Mouse (Mus musculus) midbrain, embryonic 12.5 days (tissue): Measurements from ENCODE around the gene Mpig6b. TPM values are rescaled to one million over a fixed set of nuclear protein-coding genes. Genes with fewer than 3 reads are reported as not detected.
A peak's percentile ranks its signal among the peaks of the same experiment; 100 is the strongest.

ENCODE experiments used
- ATAC-seq: fragments of 200-750 bp; cut with Nextera tagmentation; 2 replicates; pipeline ENCODE4 v1.8.0; 2017; ENCODE audit warnings: low read depth, moderate TSS enrichment, moderate library complexity; ENCODE audit not compliant: low FRiP score
- H3K27ac ChIP-seq: fragments of 300-500 bp; sonication (generic); replicated peaks from 2 replicates; pipeline ENCODE4 v1.5.1; 2016; ENCODE audit warnings: mild to moderate bottlenecking
- H3K27me3 ChIP-seq: fragments of 300-500 bp; sonication (generic); 2 replicates; pipeline ENCODE4 v1.6.1; 2016; ENCODE audit warnings: mild to moderate bottlenecking
- H3K36me3 ChIP-seq: fragments of 300-500 bp; sonication (generic); 2 replicates; pipeline ENCODE4 v1.6.1; 2016
- H3K4me1 ChIP-seq: fragments of 300-500 bp; sonication (generic); 2 replicates; pipeline ENCODE4 v1.6.1; 2016
- H3K4me2 ChIP-seq: fragments of 300-500 bp; sonication (generic); replicated peaks from 2 replicates; pipeline ENCODE4 v1.6.1; 2016; ENCODE audit warnings: mild to moderate bottlenecking, moderate library complexity
- H3K4me3 ChIP-seq: fragments of 300-500 bp; sonication (generic); 2 replicates; pipeline ENCODE4 v1.5.1; 2016; ENCODE audit warnings: mild to moderate bottlenecking
- H3K9ac ChIP-seq: fragments of 300-500 bp; sonication (generic); replicated peaks from 2 replicates; pipeline ENCODE4 v1.6.1; 2016; ENCODE audit warnings: mild to moderate bottlenecking, moderate library complexity
- H3K9me3 ChIP-seq: fragments of 300-500 bp; sonication (generic); 2 replicates; pipeline ENCODE4 v1.6.1; 2016; ENCODE audit warnings: mild to moderate bottlenecking
- WGBS: fragments of 180-500 bp; shearing (Covaris S2); methylation state at CpG from one replicate; pipeline ENCODE4 v1.1.7; 2016; 5-methylcytosine and 5-hydroxymethylcytosine counted together
- polyA plus RNA-seq: library from polyadenylated mRNA; unstranded; fragments of >200 nt; fragmentation: Nextera tagmentation; extraction: Ambion mirVana; gene quantifications from 2 replicates; pipeline ENCODE4 v1.2.1, GENCODE M21; 2016

Mpig6b gene
- polyA plus RNA-seq, 1 experiment from 2014 or later: 0.93 TPM

DNA sequence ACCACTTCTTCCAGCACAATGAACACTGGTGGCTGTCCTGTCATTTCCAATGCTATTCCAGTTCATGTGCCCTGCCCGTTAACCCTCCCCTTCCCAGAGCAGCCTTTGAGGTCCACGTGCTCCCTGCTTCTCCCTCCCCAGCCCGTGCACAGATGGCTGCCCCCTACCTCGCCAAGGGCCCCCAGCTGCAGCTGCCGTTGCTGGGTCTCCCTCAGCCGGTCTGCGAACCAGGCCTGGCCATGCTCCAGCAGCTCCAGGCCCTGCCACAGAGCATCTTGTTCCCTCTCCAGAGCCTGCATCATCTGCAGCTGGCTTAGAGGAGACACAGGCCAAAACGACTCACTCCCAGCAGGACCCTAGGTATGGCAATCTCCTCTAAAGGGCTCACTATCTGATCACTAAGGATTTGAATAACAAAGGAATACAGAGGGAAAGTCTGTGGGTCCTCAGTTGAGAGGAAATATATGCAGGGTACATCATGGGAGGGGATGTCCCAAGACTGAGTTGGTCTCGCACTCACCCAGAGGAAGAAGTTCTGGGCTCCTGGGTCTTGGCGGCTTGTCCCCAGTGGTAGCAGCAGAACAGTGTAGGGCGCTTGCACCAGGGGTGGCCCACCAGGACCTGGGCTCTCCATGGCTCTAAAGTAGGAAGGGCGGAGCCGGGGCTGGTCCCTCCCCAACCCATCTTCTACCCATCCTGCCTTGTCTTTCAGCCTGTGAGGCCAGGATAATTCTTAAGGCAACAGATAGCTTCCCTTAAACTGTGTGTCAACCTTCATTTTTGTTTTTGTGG, 38.5 kb downstream of the Mpig6b start, which contains the start of gene Sapcd1:
Gene Sapcd1, minus strand, starts transcription at position 740 of the 792 bp plus-strand sequence.
- Histone ChIP-seq H3K36me3 (no peaks in the 10 kb centered on the region), H3K4me2 (peak within 1 kb of the TSS; percentile 30), H3K9me3 (no peaks in the 10 kb centered on the region), H3K27me3 (no peaks in the 10 kb centered on the region; the same call in 1 of the 2 replicates), H3K4me3 (0 out of 2 replicates have a peak within 1 kb of the TSS, but pooled peaks have one; percentile 0), H3K27ac (peak within 1 kb of the TSS; percentile 58), H3K4me1 (peaks cover 30% of the 10 kb centered on the region), H3K9ac (no peak within 1 kb of the TSS)
- 29% methylated on average over 13 of the region's 13 CpGs for WGBS
- peak; percentile 76 for ATAC-seq

- Histone ChIP-seq H3K9me3 (no peaks in the 10 kb centered on the region), H3K36me3 (no peaks in the 10 kb centered on the region), H3K4me1 (peaks cover 36% of the 10 kb centered on the region), H3K4me3 (no peak overlapping the region), H3K9ac (no peak overlapping the region), H3K4me2 (no peak overlapping the region), H3K27ac (no peak overlapping the region), H3K27me3 (no peaks in the 10 kb centered on the region; the same call in 1 of the 2 replicates)
- ATAC-seq: no peak
- WGBS: 91% methylated on average over 5 of the region's 5 CpGs
Measured at GRCm38 (mm10) chr17:35026206-35026605, 39.8 kb downstream of the Mpig6b start.

GRCm38 (mm10) chr17:35024691-35025488, 41.1 kb downstream of the Mpig6b start:
- no peaks in the 10 kb centered on the region for H3K9me3 ChIP-seq
- no peak overlapping the region for H3K4me2 ChIP-seq
- ATAC-seq: no peak
- no peak overlapping the region for H3K4me3 ChIP-seq
- H3K4me1 ChIP-seq: peaks cover 34% of the 10 kb centered on the region
- WGBS: 74% methylated on average over 6 of the region's 10 CpGs
- no peaks in the 10 kb centered on the region for H3K27me3 ChIP-seq
- no peak overlapping the region for H3K9ac ChIP-seq
- H3K27ac ChIP-seq: no peak overlapping the region
- H3K36me3 ChIP-seq: no peaks in the 10 kb centered on the region

- no peak for ATAC-seq
- WGBS: 82% methylated on average over 12 of the region's 13 CpGs
- no peaks in the 10 kb centered on the region for H3K9me3 ChIP-seq
- H3K36me3 ChIP-seq: no peaks in the 10 kb centered on the region
- H3K27me3 ChIP-seq: no peaks in the 10 kb centered on the region
- no peak overlapping the region for H3K4me2 ChIP-seq
- H3K4me1 ChIP-seq: peaks cover 29% of the 10 kb centered on the region
- H3K4me3 ChIP-seq: no peak overlapping the region
- H3K9ac ChIP-seq: no peak overlapping the region
- no peak overlapping the region for H3K27ac ChIP-seq
Measured at GRCm38 (mm10) chr17:35024261-35024660, 41.7 kb downstream of the Mpig6b start.

DNA sequence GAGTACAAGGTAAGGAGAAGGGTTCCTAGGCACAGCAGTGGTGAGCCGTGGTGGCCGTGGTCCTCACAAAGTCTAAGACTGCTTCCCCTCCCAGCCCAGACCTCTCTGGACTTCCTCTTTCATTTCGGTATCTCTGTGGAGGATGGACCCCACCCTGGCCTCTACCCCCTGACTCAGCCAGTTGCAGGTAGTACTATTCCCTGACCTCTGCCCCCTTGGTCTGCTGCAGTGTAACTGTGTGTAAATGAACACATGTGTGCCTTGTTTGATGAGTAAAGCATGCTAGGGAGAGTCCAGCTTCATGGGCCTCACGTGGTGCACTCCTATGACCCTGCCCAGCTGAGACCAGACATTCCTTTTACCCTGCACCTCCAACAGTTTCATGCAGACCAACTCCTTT, 42.2 kb downstream of the Mpig6b start:
- no peaks in the 10 kb centered on the region for H3K9me3 ChIP-seq
- no peaks in the 10 kb centered on the region for H3K36me3 ChIP-seq
- H3K4me1 ChIP-seq: peaks cover 29% of the 10 kb centered on the region
- H3K27ac ChIP-seq: no peak overlapping the region
- no peaks in the 10 kb centered on the region for H3K27me3 ChIP-seq
- no peak overlapping the region for H3K4me3 ChIP-seq
- H3K4me2 ChIP-seq: no peak overlapping the region
- H3K9ac ChIP-seq: no peak overlapping the region
- 76% methylated on average over 4 of the region's 4 CpGs for WGBS
- no peak for ATAC-seq

- H3K9me3 ChIP-seq: no peaks in the 10 kb centered on the region
- no peak overlapping the region for H3K27ac ChIP-seq
- no peak overlapping the region for H3K4me3 ChIP-seq
- no peak for ATAC-seq
- no peak overlapping the region for H3K4me2 ChIP-seq
- H3K36me3 ChIP-seq: no peaks in the 10 kb centered on the region
- peaks cover 27% of the 10 kb centered on the region for H3K4me1 ChIP-seq
- H3K27me3 ChIP-seq: no peaks in the 10 kb centered on the region
- WGBS: 93% methylated on average over 5 of the region's 5 CpGs
- H3K9ac ChIP-seq: no peak overlapping the region
Measured at GRCm38 (mm10) chr17:35023221-35023620, 42.8 kb downstream of the Mpig6b start.

DNA sequence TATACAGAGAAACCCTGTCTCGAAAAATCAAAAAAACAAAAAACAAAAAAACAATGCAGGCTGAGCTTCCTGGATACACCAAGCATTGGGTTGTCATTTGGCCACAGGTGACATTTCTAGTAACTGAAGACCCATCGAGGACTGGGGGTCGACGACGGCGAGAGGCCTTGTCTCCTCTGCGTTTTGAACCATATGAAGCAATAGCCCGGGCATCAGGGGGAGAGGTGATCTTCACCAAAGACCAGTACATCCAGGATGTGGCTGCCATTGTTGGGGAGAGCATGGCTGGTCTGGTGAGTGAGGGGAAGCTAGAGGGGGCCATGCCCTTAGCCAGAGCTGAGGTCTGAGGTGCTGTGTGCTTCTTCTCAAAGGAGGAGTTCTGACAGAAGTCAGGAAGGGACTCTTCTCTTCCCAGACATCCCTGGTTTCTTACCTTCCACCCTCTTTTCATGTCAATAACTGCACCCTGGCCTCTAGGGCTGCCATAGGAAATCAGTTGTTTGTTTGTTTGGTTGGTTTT, 43.4 kb downstream of the Mpig6b start:
- Histone ChIP-seq H3K9me3 (no peaks in the 10 kb centered on the region), H3K27me3 (no peaks in the 10 kb centered on the region), H3K4me1 (peaks cover 24% of the 10 kb centered on the region), H3K4me2 (no peak overlapping the region), H3K36me3 (no peaks in the 10 kb centered on the region), H3K9ac (no peak overlapping the region), H3K27ac (no peak overlapping the region), H3K4me3 (no peak overlapping the region)
- WGBS: 96% methylated on average over 8 of the region's 8 CpGs
- ATAC-seq: no peak

DNA sequence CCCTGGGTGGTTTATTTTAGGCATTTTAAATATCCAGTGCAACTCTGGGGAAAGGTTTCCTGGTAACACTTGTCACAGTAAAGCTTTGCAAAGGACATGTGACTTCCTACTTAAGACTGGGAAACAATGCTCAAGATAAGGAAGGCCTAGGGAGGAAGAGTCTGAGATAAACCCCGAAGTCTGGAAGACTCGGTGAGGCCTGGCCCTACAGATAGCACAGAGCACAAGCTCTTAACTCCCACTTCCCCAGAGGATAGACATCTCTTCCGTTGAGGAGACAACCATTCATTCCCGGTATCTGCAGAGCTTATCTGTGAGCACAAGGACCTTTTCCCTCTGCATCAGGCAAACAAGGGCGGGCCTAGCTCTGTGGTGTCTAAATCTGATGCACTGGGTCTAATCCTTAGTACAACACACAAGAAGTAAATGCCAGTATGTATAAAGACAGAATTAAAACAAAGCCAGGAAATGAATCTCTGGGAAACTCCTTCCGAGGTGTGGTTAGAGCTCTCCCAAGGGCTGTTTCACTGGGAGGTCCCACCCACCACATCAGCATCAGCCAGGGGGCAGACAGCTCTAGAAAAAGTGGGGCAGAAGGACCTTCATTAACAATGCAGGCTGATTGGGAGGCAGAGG, 44.0 kb downstream of the Mpig6b start:
- 0 out of 2 replicates have a peak overlapping the region, but pooled peaks have one; percentile 42 for H3K27ac ChIP-seq

GRCm38 (mm10) chr17:35021163-35021808, 44.7 kb downstream of the Mpig6b start:
- Histone ChIP-seq H3K4me1 (peaks cover 14% of the 10 kb centered on the region), H3K4me3 (no peak overlapping the region), H3K9me3 (no peaks in the 10 kb centered on the region), H3K27me3 (no peaks in the 10 kb centered on the region), H3K36me3 (peaks cover 11% of the 10 kb centered on the region), H3K4me2 (peak overlapping the region; percentile 30), H3K9ac (peak overlapping the region; percentile 20; the same call in 1 of the 2 replicates), H3K27ac (peak overlapping the region; percentile 42; the same call in 1 of the 2 replicates)
- 4% methylated on average over 17 of the region's 17 CpGs for WGBS
- ATAC-seq: peak; percentile 61

More for the DNA sequence above, 44.0 kb downstream of the Mpig6b start:
- no peak overlapping the region for H3K4me3 ChIP-seq
- H3K4me1 ChIP-seq: peaks cover 18% of the 10 kb centered on the region
- ATAC-seq: no peak
- WGBS: 48% methylated on average over 6 of the region's 6 CpGs
- no peaks in the 10 kb centered on the region for H3K9me3 ChIP-seq
- peak overlapping the region; percentile 30; the same call in 1 of the 2 replicates for H3K4me2 ChIP-seq
- peaks cover 4% of the 10 kb centered on the region; the same call in 1 of the 2 replicates for H3K36me3 ChIP-seq
- H3K27me3 ChIP-seq: no peaks in the 10 kb centered on the region
- peak overlapping the region; percentile 20; the same call in 1 of the 2 replicates for H3K9ac ChIP-seq

- no peak overlapping the region for H3K4me2 ChIP-seq
- H3K27me3 ChIP-seq: no peaks in the 10 kb centered on the region
- no peak overlapping the region for H3K27ac ChIP-seq
- WGBS: 81% methylated on average over 8 of the region's 8 CpGs
- no peak overlapping the region for H3K4me3 ChIP-seq
- H3K36me3 ChIP-seq: peaks cover 18% of the 10 kb centered on the region
- ATAC-seq: no peak
- peaks cover 9% of the 10 kb centered on the region; the same call in 1 of the 2 replicates for H3K4me1 ChIP-seq
- H3K9me3 ChIP-seq: no peaks in the 10 kb centered on the region
- H3K9ac ChIP-seq: no peak overlapping the region
Measured at GRCm38 (mm10) chr17:35020551-35020950, 45.4 kb downstream of the Mpig6b start.

DNA sequence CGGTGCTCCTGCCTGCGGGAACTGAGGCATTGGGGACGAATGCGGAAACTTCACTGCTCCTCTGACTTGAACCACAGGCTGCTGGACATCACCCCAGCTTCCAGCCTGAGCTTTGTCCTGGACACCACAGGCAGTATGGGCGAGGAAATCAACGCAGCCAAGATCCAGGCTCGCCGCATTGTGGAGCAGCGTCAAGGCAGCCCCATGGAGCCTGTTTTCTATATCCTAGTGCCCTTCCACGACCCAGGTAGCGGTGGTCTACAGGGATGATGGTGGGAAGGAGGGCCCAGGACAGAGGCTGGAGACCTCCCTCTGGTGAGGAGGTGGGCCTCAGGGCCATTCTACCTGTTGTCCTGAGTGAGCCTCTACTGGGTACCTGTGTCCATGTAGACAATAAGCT, 46.1 kb downstream of the Mpig6b start:
- H3K27ac ChIP-seq: no peak overlapping the region

More for the DNA sequence above, 46.1 kb downstream of the Mpig6b start:
- no peak for ATAC-seq
- Histone ChIP-seq H3K9ac (no peak overlapping the region), H3K9me3 (no peaks in the 10 kb centered on the region), H3K27me3 (no peaks in the 10 kb centered on the region), H3K4me2 (no peak overlapping the region), H3K36me3 (peaks cover 25% of the 10 kb centered on the region), H3K4me1 (peaks cover 9% of the 10 kb centered on the region; the same call in 1 of the 2 replicates), H3K4me3 (no peak overlapping the region)
- 76% methylated on average over 11 of the region's 11 CpGs for WGBS
